Mouse (Mus musculus): ENCODE data around the gene Fign.

- TF ChIP-seq CTCF (conservative IDR thresholded peaks at IDR 0.05; ENCODE audit: low read length), result no peak
- no peak for TF ChIP-seq POU5F1 (IDR thresholded peaks at IDR 0.05; ENCODE audit: borderline replicate concordance, low read length)
Measured at GRCm38 (mm10) chr2:64048142-64048541, 49.7 kb downstream of the Fign start.
